Mouse (Mus musculus): ENCODE data around the gene Cyth1.
A peak's percentile ranks its signal among the peaks of the same experiment; 100 is the strongest.

The Cyth1 gene

DNA sequence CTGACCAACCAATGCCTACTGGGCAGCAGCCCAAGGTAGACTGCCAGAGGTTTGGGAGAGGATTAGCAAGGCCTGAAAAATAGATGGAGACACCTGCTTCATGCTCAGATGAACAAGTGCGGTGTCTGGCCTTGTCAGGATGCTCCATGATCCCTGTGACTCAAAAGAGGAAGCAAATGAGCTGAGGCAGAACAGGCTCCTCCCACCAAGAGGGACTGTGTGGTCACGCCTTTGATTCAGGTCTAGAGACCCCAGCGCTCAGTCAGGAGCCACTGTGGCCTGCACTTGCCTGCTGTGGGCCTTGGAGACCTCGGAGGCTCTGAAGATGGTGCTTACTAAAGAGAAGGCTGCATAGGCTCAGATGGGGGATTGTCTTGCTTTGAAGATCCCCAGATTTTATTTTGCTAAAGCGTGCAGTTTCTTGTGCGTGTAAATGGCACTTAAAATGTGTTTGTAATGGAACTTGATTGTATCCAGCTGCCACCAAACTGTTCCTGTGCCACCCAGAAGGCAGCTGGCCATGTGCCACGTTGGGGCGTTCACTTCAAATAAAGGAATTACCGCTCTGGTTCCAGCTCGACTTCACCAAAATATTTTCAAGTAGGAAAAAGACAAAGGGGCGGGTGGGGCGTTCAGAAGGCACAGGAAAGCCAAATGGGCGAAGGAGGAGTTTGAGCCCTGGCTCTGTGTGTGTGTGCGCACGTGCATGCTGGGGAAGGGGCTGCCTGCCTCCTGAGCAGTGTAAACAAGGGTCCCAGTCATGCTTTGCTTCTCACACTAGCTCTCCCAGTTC lies 6.0 kb upstream of the Cyth1 start:
- no peak for DNase-seq (ENCODE audit: low read depth, low spot score)

GRCm38 (mm10) chr11:118253447-118254158 lies 5.2 kb upstream of the Cyth1 start:
- DNase-seq (ENCODE audit: low read depth, low spot score): no peak

DNA sequence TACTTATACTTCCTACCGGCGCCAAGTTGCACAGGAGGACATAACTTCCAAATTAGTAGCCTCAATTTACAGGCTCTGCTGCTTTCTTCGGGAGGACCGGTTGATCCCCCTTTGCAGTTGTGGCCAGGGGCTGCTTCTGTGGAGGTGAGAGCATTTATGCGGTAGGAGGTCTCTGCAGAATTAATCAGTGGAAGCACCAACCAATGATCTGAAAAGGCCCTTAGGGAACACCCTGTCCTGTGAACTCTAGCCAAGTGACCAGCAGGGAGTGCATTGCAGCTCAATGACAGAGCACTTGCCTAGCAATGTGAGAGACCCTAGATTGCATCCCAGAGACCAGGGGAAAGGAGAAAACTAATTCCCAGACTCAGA lies 606 bp upstream of the Cyth1 start:
- no peak for DNase-seq (ENCODE audit: low read depth, low spot score)

- DNase-seq (ENCODE audit: low read depth, low spot score): peak; percentile 64
Observed at GRCm38 (mm10) chr11:118247359-118248095, 865 bp downstream of the Cyth1 start.

DNA sequence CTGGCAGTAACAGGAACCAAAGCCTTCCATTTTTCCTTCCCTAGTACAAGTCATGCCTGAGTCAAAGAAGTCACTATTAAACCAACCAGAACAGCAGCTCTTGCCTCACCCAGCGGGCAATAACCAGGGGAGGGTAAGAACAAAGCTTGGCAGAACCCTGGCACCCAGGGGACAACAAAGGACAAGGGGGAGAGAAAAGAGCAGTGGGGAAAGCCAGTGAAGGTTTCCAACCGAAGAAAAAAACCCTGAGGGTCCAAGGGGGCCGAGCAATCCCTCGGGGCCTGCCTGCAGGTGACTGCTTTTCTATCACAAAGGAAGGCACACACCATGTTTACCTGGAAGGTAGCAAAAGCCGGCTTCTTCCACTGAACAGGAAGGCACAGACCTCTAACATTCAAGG lies 1.7 kb downstream of the Cyth1 start:
- peak; percentile 30 for DNase-seq (ENCODE audit: low read depth, low spot score)

GRCm38 (mm10) chr11:118245130-118245529 lies 3.3 kb downstream of the Cyth1 start:
- DNase-seq (ENCODE audit: low read depth, low spot score): peak; percentile 82

GRCm38 (mm10) chr11:118243627-118244261 lies 4.6 kb downstream of the Cyth1 start:
- peak; percentile 59 for DNase-seq (ENCODE audit: low read depth, low spot score)

GRCm38 (mm10) chr11:118242506-118242905 lies 5.9 kb downstream of the Cyth1 start:
- DNase-seq (ENCODE audit: low read depth, low spot score): peak; percentile 67

- DNase-seq (ENCODE audit: low read depth, low spot score): peak; percentile 60
Observed at GRCm38 (mm10) chr11:118240388-118240787, 8.0 kb downstream of the Cyth1 start.

- DNase-seq (ENCODE audit: low read depth, low spot score): peak; percentile 26
Observed at GRCm38 (mm10) chr11:118239281-118240198, 8.9 kb downstream of the Cyth1 start.

DNA sequence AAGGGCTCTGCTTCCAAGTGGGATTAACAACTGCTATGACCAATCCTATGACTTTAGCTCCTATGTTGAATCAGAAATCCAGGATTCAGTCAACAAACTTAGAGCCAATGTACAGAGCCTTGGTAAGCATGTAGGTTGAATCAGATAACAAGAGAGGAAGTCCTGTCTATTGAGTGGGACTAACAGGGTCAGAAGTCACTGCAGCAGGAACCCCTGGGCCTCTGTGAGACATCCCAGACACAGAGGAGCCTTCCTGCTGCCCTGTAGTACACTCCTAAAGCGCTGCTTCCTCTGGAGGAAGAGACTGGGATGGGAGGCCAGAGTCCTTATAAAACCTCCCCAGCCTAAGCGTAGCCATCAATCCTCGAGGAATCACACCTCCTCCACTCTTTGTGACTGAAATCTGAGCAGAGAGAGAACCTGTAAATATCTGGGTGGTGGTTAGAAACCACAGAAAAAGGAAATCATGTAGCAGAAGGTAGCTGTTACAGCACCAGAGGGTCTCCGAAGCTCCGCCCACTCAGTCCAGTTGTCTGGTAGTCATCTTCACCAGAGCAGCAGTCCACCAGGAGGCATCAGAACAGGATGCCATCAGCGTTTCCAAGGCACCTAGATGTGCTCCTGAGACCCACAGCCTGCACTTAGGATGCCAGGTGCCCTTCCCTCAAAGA lies 11.7 kb downstream of the Cyth1 start:
- peak; percentile 78 for DNase-seq (ENCODE audit: low read depth, low spot score)

DNA sequence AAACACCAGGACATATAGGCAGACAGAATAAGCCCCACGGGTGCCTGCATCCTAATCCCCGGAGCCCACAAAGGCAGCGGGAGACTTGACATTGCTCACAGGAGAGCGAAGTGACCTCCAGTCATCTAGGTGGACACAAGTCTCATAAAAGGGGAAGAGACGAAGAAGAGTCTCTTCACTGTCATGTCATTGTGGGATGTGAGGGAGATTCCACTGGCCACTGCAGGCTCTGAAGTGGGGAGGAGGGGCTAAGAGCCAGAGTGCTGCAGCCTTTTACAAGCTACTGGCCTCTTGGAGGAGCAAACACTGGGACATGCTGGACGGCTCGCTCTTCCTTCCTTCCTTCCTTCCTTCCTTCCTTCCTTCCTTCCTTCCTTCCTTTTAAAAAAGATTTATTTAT lies 13.5 kb downstream of the Cyth1 start:
- DNase-seq (ENCODE audit: low read depth, low spot score): peak; percentile 41

DNA sequence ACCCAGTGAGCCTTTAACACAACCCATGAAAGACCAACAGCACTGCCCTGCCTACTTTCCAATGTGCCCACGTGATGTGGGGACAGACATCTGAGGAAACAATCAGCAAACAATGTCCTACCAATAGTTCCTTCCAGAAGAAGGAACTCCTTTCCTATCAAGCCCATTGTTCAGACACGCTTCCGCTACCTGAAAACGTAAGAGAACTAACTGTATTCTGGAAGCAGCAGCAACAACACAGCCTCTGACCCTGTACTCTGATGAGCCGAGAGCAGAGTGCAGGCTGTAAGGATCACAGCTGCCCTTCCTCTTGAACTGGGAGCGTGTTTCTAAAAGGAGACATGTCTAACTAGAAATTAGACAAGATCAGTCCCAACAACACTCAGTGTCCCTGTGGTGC lies 13.9 kb downstream of the Cyth1 start:
- DNase-seq (ENCODE audit: low read depth, low spot score): peak; percentile 15

DNA sequence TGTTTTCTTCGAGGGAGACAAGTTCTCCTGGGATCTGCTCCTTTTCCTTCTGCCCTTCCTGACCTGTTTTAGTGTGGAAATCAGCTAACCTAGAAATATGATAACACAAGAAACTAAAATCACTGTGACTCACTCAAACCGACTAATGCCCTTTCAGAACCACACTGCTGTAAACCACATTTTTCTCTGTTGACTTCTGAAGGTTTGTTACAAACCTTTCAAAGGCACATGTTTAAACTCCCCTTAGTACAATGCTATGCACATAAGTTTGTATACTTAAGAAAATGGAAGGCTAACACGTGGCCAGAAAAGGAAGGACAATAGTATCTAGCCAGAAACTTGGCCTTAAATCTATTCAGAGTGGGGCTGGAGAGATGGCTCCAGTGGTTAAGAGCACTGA lies 14.5 kb downstream of the Cyth1 start:
- peak; percentile 29 for DNase-seq (ENCODE audit: low read depth, low spot score)

DNA sequence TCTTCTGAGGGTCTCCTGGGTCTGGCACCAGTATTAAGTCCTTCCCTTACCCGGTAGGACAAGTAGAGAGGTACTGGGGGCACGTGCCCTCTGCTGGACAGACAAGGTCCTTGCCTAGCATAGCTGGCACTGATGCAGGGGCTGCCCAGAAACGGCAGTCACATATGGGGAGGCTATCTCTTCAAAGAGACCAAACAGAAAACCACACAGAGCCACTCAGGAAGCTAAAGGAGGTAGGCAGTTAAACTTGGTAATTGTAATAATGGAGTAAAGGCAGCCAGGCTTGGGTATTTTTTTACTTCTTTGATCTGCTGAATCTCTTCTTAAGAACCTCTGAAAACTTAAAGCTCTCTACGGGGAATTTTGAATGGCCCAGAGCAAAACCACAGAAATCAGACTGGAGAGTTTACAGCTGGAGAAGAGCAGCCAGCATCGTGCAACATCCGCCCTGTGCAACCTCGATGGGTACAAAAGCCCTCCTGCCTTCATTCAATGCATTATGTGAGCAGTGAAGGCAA lies 16.0 kb downstream of the Cyth1 start:
- DNase-seq (ENCODE audit: low read depth, low spot score): peak; percentile 88

- peak; percentile 73 for DNase-seq (ENCODE audit: low read depth, low spot score)
Observed at GRCm38 (mm10) chr11:118229941-118230340, 18.5 kb downstream of the Cyth1 start.

- DNase-seq (ENCODE audit: low read depth, low spot score): peak; percentile 80
Observed at GRCm38 (mm10) chr11:118227650-118228049, 20.7 kb downstream of the Cyth1 start.

GRCm38 (mm10) chr11:118226850-118227249 lies 21.5 kb downstream of the Cyth1 start:
- DNase-seq (ENCODE audit: low read depth, low spot score): peak; percentile 56

DNA sequence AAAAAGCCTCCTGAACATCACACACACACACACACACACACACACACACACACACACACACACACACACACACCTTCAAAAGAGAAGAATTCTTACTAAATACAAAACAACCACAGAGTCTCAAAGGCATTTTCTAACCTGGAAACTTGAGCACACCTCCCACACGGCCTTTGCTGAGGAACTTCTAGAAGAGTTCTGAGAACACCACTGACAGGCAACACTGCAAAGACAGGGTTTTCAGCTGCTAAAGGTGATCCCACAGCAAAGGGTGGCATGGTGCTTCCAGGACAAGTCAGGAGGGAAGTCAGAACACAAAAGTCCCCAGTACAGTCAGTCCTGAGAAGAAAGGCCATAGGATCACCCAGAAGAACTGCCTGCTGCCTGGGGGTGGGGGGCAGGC lies 22.5 kb downstream of the Cyth1 start:
- peak; percentile 84 for DNase-seq (ENCODE audit: low read depth, low spot score)
